Mouse (Mus musculus): ENCODE data around the gene Orc2.

Orc2 gene

GRCm38 (mm10) chr1:58423371-58424248 lies 81.3 kb downstream of the Orc2 start, which contains the start of gene Clk1:
TSS of gene Clk1 (minus strand) at chr1:58424066.
- peak; percentile 100 for DNase-seq

GRCm38 (mm10) chr1:58422879-58423278 lies 82.0 kb downstream of the Orc2 start:
- DNase-seq: peak; percentile 95

- DNase-seq: no peak
Measured at GRCm38 (mm10) chr1:58420961-58421360, 83.9 kb downstream of the Orc2 start.

GRCm38 (mm10) chr1:58420032-58420431 lies 84.9 kb downstream of the Orc2 start:
- no peak for DNase-seq

GRCm38 (mm10) chr1:58416048-58416447 lies 88.9 kb downstream of the Orc2 start:
- no peak for DNase-seq

GRCm38 (mm10) chr1:58415442-58415841 lies 89.5 kb downstream of the Orc2 start:
- DNase-seq: no peak

All from heart, adult 11 months (tissue).